Mouse (Mus musculus) forebrain, embryonic 10.5 days (tissue): ENCODE measurements around the gene Ptges. TPM values are rescaled to one million over a fixed set of nuclear protein-coding genes. Genes with fewer than 3 reads are reported as not detected.

Source experiments
- DNase-seq: peaks from one replicate; pipeline ENCODE4 v3.0.0-alpha.2; 2017; ENCODE audit warnings: low spot score; ENCODE audit errors: extremely low spot score
- H3K27ac ChIP-seq: fragments of 300-500 bp; sonication (generic); 2 replicates; pipeline ENCODE4 v1.5.1; 2016; ENCODE audit warnings: mild to moderate bottlenecking
- H3K27me3 ChIP-seq: fragments of 300-500 bp; sonication (generic); 2 replicates; pipeline ENCODE4 v1.6.1; 2016; ENCODE audit warnings: mild to moderate bottlenecking; ENCODE audit not compliant: poor library complexity, severe bottlenecking
- H3K36me3 ChIP-seq: fragments of 300-500 bp; sonication (generic); replicated peaks from 2 replicates; pipeline ENCODE4 v1.6.1; 2016; ENCODE audit warnings: mild to moderate bottlenecking, moderate library complexity
- H3K4me1 ChIP-seq: fragments of 300-500 bp; sonication (generic); 2 replicates; pipeline ENCODE4 v1.6.1; 2016
- H3K4me3 ChIP-seq: fragments of 300-500 bp; sonication (generic); 2 replicates; pipeline ENCODE4 v1.5.1; 2016; ENCODE audit warnings: mild to moderate bottlenecking, moderate library complexity
- H3K9me3 ChIP-seq: fragments of 300-500 bp; sonication (generic); 2 replicates; pipeline ENCODE4 v1.6.1; 2016; ENCODE audit warnings: mild to moderate bottlenecking, moderate library complexity
- WGBS: fragments of 180-500 bp; shearing (Covaris S2); methylation state at CpG from one replicate; pipeline ENCODE4 v1.1.7; 2016; 5-methylcytosine and 5-hydroxymethylcytosine counted together
- polyA plus RNA-seq: library from polyadenylated mRNA; unstranded; fragments of >200 nt; fragmentation: Nextera tagmentation; extraction: Ambion mirVana; gene quantifications from 2 replicates; pipeline ENCODE4 v1.2.1, GENCODE M21; 2016

The Ptges gene
- polyA plus RNA-seq, 1 experiment from 2014 or later: 5.1 TPM

GRCm38 (mm10) chr2:30904231-30904630 is 25.4 kb downstream of the Ptges start:
- 93% methylated on average over 6 of the region's 6 CpGs for WGBS
- Histone ChIP-seq H3K36me3 (no peaks in the 10 kb centered on the region), H3K4me1 (peaks cover 33% of the 10 kb centered on the region), H3K9me3 (no peaks in the 10 kb centered on the region), H3K27ac (no peak overlapping the region), H3K27me3 (peaks cover 33% of the 10 kb centered on the region), H3K4me3 (no peak overlapping the region)
- DNase-seq: no peak

DNA sequence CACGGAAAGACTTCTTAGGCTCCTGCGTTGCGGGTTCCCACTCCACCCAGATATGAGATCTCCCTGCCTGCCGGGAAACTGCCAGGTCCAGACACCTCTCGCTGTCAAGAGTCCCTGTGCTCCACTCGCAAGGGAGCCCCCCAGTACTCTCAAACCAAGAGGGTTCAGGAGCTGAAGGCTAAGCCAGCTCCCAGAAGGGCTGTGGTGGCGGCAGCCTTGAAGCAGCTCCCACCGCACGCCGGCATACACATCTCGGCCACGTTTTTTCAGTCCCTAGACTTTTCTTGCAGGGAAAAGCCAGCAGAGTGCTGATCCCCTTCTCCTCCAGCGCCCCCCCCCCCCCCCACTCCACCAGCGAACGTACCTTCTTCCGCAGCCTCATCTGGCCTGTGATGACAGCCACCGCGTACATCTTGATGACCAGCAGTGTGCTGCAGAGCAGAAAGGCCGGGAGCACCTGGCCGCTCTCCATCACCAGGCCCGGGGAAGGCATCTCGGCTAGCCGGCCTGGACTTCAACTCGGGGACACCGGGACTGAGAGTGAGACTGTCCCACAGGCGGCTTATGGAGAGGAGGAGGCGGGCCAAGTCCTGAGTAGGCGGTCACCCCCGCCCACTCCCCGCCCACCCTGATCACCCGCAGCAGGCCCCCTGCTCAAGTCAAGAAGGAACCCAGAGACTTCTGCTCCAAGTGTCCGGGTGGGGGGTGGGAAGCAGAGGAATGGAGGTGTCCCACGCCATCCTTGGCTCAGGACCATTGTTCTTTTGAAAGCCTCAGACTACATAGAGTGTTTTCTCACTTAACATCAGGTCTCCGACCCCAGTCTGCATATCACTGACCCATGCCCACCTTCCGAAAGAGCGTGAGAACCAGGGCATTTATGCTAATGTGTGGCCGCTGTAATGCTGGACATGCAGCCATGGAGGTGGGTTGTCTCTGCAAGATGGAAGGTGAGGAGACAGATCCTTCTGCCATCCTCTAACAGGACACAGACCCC is 26.6 kb downstream of the Ptges start:
- peak overlapping the region; percentile 69 for H3K27ac ChIP-seq
- peak; percentile 47 for DNase-seq
- WGBS: 10% methylated on average over 37 of the region's 37 CpGs

GRCm38 (mm10) chr2:30902256-30902655 is 27.4 kb downstream of the Ptges start:
- Histone ChIP-seq H3K36me3 (no peaks in the 10 kb centered on the region), H3K4me3 (peak overlapping the region; percentile 57), H3K27ac (peak overlapping the region; percentile 69), H3K9me3 (no peaks in the 10 kb centered on the region), H3K27me3 (peaks cover 33% of the 10 kb centered on the region), H3K4me1 (peaks cover 41% of the 10 kb centered on the region)
- no peak for DNase-seq
- 40% methylated on average over 8 of the region's 8 CpGs for WGBS

More for the DNA sequence above, 26.6 kb downstream of the Ptges start:
- Histone ChIP-seq H3K27me3 (peaks cover 33% of the 10 kb centered on the region), H3K4me3 (peak overlapping the region; percentile 57), H3K4me1 (peaks cover 34% of the 10 kb centered on the region), H3K36me3 (no peaks in the 10 kb centered on the region), H3K9me3 (no peaks in the 10 kb centered on the region)

DNA sequence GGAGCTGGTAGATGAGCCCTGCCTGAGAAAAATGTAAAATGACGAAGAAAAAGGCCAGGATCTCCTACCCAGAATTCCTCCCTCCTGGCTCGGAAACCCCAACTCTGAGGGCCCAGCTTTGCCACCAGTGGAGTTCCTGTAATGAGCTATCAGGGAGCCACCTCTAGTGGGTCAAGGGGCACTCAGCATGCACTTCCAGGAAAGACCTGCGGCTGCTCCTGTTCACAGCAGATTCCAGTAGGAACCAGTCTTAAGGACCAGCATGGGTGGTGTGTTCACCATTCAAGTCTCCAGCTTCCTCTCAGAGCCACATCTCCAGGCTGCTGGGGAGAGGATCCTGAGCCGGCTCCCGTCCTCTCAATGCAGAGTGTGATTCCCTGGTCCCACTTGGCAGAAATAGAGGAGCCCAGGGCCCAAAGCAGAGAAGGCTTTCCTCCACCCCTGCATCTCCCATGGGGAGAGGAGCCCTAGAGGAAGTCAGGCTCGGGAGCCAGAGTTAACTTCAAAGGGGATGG is 28.0 kb downstream of the Ptges start:
- Histone ChIP-seq H3K27ac (no peak overlapping the region), H3K4me1 (peaks cover 47% of the 10 kb centered on the region), H3K9me3 (no peaks in the 10 kb centered on the region), H3K27me3 (peaks cover 33% of the 10 kb centered on the region), H3K36me3 (no peaks in the 10 kb centered on the region), H3K4me3 (peak overlapping the region; percentile 57; the same call in 1 of the 2 replicates)
- DNase-seq: no peak
- WGBS: 61% methylated on average over 6 of the region's 6 CpGs

- Histone ChIP-seq H3K36me3 (no peaks in the 10 kb centered on the region), H3K4me3 (no peak overlapping the region), H3K27ac (no peak overlapping the region), H3K27me3 (peaks cover 33% of the 10 kb centered on the region), H3K9me3 (no peaks in the 10 kb centered on the region), H3K4me1 (peaks cover 49% of the 10 kb centered on the region)
- WGBS: 91% methylated on average over 14 of the region's 14 CpGs
- no peak for DNase-seq
These were observed 30.1 kb downstream of the Ptges start for GRCm38 (mm10) chr2:30899397-30900069.

DNA sequence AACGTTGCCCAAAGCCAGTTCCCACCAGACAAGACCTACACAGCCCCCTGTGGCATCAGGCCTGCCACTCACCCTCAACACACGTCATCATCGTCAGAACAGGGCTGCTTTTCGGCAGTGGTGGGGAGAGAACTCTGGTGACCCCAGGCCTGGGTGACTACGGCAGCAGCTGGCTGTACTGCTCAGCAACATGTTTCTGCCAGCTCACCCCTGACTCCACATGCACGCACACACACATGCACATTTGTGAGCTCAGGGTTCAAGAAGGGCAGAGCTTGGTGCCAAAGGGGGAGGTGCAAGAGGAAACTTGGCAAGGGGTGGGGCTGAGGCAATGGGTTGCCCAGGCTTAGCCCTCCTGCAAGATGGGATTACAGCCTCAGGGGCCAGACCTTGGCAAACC is 32.4 kb downstream of the Ptges start:
- no peak overlapping the region for H3K4me3 ChIP-seq
- no peaks in the 10 kb centered on the region for H3K9me3 ChIP-seq
- peak overlapping the region; percentile 2; the same call in 1 of the 2 replicates for H3K27ac ChIP-seq
- DNase-seq: no peak
- peaks cover 17% of the 10 kb centered on the region for H3K27me3 ChIP-seq
- H3K4me1 ChIP-seq: peaks cover 43% of the 10 kb centered on the region
- no peaks in the 10 kb centered on the region for H3K36me3 ChIP-seq
- 54% methylated on average over 6 of the region's 6 CpGs for WGBS

DNA sequence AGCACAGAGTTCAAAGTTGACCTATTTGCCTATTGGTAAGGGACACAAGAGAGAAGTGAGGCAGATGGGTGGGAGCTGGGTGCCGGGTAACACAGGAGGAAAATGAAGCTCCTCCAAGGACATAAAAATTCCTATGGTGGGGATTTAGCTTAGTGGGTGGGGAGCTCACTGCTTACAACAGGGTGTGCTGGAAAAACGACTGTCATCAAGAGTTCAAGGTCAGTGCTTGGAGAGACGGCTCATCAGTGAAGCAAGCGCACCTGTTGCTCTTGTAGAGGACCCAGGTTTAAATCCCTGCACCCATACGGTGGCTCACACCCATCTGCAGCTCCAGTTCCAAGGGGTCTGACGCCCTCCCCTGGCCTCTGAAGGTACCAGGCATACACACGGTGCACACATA is 35.7 kb downstream of the Ptges start:
- peaks cover 36% of the 10 kb centered on the region for H3K4me1 ChIP-seq
- 0 out of 2 replicates have a peak overlapping the region, but pooled peaks have one; percentile 31 for H3K27ac ChIP-seq
- no peak for DNase-seq
- no peak overlapping the region for H3K4me3 ChIP-seq
- no peaks in the 10 kb centered on the region for H3K27me3 ChIP-seq
- 86% methylated on average over 7 of the region's 7 CpGs for WGBS
- no peaks in the 10 kb centered on the region for H3K9me3 ChIP-seq
- H3K36me3 ChIP-seq: no peaks in the 10 kb centered on the region

GRCm38 (mm10) chr2:30893399-30893798 is 36.3 kb downstream of the Ptges start:
- H3K27me3 ChIP-seq: no peaks in the 10 kb centered on the region
- no peaks in the 10 kb centered on the region for H3K36me3 ChIP-seq
- H3K4me3 ChIP-seq: no peak overlapping the region
- no peak for DNase-seq
- WGBS: 44% methylated on average over 6 of the region's 6 CpGs
- H3K4me1 ChIP-seq: peaks cover 36% of the 10 kb centered on the region
- H3K27ac ChIP-seq: 0 out of 2 replicates have a peak overlapping the region, but pooled peaks have one; percentile 31
- no peaks in the 10 kb centered on the region for H3K9me3 ChIP-seq

DNA sequence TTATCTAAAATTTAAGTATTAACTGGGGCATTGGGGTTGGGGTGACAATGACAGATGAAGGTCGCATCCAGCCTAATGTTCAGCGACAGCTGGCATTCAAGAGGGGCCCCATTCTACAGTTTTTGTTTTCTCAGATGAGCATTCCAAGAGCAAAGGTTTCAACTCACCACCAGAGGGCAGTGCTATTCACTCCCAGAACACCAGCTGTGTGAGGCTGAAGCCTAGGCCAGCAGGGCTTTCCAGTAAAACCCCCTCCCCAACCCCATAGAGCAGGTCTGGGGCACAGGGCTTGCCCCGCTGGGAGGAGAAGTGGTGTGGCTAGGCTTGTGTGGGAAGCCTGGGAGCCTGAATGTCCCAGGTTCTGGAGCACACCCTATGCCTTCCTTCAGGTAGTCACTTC is 38.7 kb downstream of the Ptges start:
- Histone ChIP-seq H3K27me3 (no peaks in the 10 kb centered on the region), H3K36me3 (no peaks in the 10 kb centered on the region), H3K9me3 (no peaks in the 10 kb centered on the region), H3K27ac (0 out of 2 replicates have a peak overlapping the region, but pooled peaks have one; percentile 60), H3K4me3 (no peak overlapping the region), H3K4me1 (peaks cover 25% of the 10 kb centered on the region)
- DNase-seq: peak; percentile 66
- 10% methylated on average over 3 of the region's 3 CpGs for WGBS

DNA sequence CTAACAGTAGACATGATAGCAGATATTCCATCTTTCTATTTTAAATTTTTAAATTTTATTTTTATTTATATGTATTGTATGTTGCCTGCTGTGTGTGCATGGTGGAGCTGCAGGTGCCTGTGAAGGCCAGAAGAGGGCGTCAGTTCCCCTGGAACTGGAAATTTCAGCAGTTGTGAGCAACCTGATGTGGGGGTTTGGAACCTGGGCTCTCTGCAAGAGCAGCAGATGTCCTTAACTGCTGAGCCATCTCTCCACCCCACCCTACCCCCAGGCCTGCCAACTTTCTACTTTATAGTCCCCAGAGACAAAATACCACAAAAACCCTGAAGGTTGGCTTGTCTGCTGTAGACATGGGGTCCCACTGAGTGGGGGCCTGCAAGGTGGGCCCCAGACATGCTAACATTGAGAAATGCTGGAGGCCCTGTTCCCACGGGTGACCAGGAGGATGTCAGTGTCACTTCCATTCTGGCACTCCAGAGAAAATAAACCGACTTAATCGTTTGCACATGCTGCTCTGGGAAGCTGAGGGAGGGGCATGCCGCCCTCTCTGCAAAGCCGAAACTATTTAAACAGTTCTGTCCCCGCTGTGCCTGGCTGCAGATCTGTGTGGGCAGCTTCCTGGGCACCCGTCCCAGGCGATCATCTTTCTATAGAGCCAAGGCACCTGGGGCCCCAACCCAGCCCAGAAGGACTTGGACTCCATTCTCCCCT is 44.1 kb downstream of the Ptges start:
- Histone ChIP-seq H3K4me1 (peaks cover 13% of the 10 kb centered on the region), H3K27ac (peak overlapping the region; percentile 74), H3K27me3 (no peaks in the 10 kb centered on the region), H3K36me3 (peaks cover 18% of the 10 kb centered on the region), H3K4me3 (no peak overlapping the region), H3K9me3 (no peaks in the 10 kb centered on the region; the same call in 1 of the 2 replicates)
- 67% methylated on average over 9 of the region's 9 CpGs for WGBS
- DNase-seq: no peak

GRCm38 (mm10) chr2:30884852-30885373 is 44.8 kb downstream of the Ptges start:
- 97% methylated on average over 4 of the region's 4 CpGs for whole genome bisulfite sequencing
- Histone ChIP-seq H3K27ac (no peak overlapping the region), H3K4me3 (no peak overlapping the region), H3K4me1 (peaks cover 13% of the 10 kb centered on the region; the same call in 1 of the 2 replicates), H3K9me3 (no peaks in the 10 kb centered on the region; the same call in 1 of the 2 replicates), H3K36me3 (peaks cover 23% of the 10 kb centered on the region), H3K27me3 (no peaks in the 10 kb centered on the region)
- no peak for DNase-seq

GRCm38 (mm10) chr2:30881215-30881614 is 48.4 kb downstream of the Ptges start:
- H3K9me3 ChIP-seq: no peaks in the 10 kb centered on the region; the same call in 1 of the 2 replicates
- no peak overlapping the region for H3K4me3 ChIP-seq
- no peak overlapping the region for H3K27ac ChIP-seq
- peaks cover 40% of the 10 kb centered on the region for H3K36me3 ChIP-seq
- peaks cover 18% of the 10 kb centered on the region for H3K4me1 ChIP-seq
- no peak for DNase-seq
- WGBS: 88% methylated on average over 7 of the region's 7 CpGs
- H3K27me3 ChIP-seq: no peaks in the 10 kb centered on the region
